Mouse (Mus musculus): ENCODE measurements around the gene Zc3h12c.
A peak's percentile ranks its signal among the peaks of the same experiment; 100 is the strongest.

Zc3h12c gene

DNA sequence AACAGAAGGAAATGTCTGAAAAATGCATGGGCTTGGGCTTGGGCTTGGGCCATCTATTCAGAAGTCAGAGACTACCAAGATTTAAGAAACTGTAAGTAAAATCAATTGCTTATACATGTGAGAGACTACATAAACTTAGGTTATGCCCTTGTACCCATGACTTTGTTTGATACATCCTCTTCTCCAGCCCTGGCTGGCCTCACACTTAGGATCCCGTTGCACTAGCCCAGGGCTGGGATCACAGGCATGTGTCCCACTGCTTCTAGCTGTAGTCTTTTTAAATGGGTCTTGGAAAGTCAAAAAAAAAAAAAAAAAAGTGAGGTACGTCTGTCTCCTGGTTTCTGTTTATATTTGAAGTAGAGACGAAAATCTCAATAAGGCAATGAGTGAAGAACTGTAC lies 1.3 kb downstream of the Zc3h12c start:
- peak; percentile 32 for DNase-seq (ENCODE audit: low read depth, low spot score)

DNA sequence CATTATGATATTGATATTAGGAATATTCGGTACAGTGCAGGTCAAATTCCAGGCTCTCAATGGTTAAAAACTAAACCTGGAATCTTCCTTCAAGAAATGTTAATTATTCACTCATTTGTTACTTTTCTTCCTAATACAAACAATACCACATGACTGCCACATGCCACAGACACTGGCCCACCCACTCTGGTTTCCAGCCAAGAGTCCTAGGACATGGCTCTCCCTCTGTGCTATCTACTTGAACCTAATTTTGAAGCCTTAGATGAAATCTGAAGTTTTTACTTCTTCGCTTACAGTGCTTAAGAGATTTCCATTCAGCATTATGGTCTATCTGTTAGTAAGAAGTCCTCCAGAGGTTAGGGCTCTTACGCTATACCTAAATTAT lies 2.7 kb downstream of the Zc3h12c start:
- peak; percentile 25 for DNase-seq (ENCODE audit: low read depth, low spot score)

DNA sequence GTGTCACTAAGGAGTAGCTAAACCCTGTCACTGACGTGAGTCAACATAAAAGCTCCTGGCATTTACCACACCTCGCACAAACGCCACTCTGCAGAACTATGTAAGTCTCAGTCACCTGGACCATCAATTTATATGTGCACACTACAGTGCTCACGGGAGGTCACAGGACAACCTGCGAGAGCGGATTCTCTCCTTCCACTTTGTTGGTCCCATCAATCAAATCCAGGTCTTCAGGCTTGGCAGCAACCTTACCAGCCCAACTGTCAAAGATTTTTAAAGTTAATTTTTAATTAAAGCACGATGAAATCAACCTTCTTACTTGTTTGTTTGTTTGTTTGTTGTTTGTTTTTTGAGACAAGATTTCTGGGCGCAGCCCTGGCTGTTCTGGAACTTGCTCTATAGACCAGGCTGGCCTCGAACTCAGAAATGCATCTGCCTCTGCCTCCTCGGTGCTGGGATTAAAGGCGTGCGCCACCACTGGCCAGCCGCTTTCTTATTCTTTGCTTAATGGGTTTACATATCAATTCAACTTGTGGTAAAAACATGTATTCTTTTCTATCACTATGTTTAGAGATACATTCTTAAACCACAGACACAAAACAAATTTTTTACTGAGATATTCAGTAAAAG lies 3.2 kb downstream of the Zc3h12c start:
- no peak for DNase-seq (ENCODE audit: low read depth, low spot score)

DNA sequence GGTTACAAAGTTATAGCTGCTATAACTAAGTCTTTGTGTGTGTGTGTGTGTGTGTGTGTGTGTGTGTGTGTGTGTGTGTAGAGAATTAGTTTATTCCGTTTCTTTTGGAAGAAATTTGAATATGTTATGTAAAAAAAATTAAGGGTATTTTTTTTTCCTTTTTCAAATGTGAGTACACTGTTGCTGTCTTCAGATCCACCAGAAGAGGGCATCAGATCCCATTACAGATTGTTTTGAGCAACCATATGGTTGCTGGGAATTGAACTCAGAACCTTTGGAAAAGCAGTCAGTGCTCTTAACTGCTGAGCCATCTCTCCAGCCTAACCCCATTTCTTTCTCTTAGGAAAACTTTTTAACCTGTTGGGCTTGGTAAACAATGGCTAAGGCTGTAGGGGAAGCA lies 7.9 kb downstream of the Zc3h12c start:
- no peak for DNase-seq (ENCODE audit: low read depth, low spot score)

DNA sequence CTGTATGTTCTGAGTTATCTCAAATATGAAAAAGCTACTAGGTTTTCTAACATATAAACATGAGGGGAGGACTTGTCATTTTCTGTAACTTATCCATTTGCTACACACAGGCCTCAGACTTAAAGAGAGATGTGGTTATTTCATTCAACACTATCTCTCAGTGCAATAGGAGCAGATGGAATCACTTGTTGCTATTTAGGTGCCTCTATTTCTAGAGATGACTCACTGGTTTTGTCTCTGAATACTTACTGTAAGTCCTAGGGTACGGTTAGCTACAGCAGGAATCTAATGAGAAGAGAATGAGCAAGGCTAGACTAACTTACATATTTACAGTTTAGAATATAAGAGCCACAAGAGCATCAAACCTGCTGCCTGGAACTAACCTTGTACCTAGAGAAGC lies 9.8 kb downstream of the Zc3h12c start:
- DNase-seq (ENCODE audit: low read depth, low spot score): no peak

DNA sequence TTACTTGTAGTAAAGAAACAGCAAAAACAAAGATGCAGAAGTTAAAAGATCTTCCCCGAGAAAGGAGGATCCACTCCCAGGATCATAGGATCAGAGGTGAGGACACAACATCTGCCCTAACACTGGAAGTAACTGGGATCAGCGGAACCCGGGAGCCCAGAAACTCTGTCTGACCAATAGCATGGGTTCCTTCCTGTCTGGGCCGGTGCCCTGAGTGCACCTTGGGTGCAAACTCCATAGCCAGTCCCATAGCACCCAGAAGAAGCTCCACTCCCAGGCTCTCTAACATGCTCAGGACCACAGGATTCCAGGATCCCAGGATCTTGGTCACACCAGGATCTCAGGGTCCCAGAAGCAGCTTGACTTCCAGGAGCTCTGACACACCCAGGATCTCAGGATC lies 13.0 kb downstream of the Zc3h12c start:
- DNase-seq (ENCODE audit: low read depth, low spot score): no peak

DNA sequence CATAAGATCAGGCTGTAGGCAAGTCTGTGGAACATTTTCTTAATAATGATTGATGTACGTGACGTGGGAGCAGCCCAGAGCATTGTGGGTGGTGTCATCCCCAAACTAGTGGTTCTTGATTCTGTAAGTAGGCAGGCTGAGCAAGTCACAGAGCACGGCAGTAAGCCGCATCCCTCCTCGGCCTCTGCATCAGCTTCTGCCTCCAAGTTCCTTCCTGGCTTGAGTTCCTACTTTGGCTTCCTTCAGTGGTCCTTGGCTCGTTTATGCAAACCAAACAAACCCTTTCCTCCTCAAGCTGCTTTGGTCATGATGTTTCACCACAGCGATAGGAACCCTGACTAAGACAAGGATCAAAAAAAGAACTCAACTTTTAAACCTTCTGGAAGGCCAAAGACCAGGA lies 14.1 kb downstream of the Zc3h12c start:
- no peak for DNase-seq (ENCODE audit: low read depth, low spot score)

DNA sequence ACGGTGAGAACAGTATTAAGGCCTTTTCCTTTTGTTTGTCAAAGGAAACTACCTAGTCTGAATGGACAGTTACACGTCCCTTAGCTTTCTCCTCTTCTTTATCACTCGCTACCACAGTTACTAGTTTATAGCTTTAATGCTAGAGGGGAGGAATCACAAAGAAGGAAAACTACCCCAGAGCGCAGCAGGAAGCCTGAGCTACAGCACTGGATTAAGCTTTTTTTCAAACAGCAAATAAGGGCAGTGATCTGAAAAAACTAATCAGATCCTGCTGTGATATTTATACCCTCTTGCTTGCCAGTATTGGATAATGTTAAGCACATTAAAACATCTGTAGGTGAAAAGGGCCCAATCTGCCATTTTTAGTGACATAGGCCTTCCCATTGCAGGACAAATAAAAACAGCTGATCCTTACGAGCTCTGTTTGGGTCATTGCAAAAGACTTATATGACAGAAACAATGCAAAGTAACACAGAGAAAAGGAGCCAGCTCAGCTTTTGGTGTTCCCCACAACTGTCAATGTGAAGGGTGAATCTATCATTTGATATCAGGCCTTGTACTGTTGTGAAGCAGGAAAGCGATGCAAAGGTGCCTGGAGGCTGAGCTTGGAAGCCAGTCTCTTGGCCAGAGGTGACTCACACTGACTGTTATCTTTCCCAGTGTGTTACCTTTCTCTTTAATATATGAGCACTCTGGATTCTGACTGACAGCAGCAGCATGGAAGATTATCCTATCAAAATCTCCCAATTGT lies 16.1 kb downstream of the Zc3h12c start:
- DNase-seq (ENCODE audit: low read depth, low spot score): peak; percentile 9

DNA sequence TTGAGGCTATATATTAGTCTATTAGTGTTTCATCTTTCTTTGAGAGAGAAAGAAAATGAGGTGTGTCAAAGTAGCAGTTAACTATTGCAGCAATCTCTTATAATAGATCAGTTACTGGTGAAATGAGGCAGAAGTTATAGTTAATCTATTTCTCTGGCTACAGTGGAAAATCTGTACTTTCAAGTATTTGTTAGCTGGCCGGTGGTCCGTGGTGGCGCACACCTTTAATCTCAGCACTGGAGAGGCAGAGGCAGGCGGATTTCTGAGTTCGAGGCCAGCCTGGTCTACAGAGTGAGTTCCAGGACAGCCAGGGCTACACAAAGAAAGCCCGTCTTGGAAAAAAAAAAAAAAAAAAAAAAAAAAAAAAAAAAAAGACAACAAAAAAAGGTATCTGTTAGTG lies 18.6 kb downstream of the Zc3h12c start:
- DNase-seq (ENCODE audit: low read depth, low spot score): no peak

DNA sequence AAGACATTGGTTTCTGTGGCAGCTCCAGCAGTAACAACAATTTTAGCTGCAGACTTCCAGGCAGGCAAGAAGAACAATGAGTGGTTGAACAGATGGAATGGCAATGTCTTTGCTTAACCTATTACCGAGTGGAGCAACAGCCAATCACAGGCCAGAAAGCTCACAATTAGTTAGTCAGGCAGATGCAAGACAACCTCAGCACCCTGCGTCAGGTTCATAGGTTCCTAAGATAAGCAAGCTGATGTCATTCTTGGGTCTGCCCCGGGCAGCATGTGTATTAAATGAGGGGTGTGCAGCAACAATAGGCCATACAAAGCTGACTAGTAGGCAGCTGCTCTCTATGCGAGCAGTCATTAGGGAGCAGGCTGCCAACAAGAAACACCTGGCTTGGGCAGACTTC lies 19.1 kb downstream of the Zc3h12c start:
- no peak for DNase-seq (ENCODE audit: low read depth, low spot score)

DNA sequence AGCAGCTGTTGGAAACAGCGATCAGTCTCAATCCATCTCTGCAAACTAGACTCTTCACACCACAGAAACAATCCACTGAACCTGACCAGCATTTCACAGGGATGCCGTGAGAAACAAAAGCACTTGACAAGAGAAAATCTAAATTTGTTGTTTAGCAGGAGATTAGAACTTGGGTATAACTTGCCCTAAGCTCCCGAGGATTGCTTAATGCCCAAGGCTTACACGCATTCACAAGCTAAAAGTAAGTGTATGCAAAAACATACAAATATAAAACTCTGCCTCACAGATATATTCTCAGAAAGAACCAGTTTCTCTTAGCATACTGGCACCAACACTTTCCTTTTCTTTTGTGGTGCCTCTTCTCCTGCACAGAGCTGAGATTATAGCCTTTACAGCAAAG lies 19.5 kb downstream of the Zc3h12c start:
- no peak for DNase-seq (ENCODE audit: low read depth, low spot score)

DNA sequence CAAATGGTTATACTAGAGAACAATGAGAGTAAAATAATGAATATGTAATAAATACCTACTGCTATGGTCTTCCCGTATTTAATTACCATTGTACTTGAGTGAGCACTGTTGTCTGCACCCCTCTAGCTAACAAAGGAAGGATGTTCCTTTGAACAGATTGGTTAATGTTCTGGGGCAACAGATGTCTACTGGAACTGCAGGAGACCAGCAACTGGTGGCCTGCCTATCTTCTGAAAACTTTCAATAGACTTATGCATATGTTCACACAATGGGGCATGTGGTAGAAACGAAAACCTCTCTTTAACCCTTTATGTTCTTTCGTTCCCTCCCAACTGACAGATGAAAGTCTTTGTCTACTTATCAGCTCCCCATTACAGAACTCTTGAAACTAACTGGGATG lies 20.1 kb downstream of the Zc3h12c start:
- DNase-seq (ENCODE audit: low read depth, low spot score): no peak

DNA sequence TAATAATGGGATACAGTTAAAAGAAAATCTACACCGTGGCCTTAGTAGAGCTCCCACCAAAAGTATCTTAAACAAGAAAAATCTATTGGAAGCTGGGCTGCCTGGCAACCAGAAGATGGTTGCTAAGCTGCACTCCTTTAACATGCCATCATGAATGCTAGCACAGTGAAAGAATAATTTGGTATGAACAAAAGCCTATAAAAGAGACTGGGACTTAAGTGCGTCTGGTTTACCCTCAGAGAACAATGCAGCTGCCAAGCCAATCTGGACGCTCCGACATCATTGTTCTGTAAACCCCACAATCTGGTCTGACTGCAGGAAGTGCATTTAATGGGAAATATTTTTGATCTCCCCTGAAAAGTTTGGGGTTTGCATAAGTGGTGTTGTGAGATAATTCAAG lies 22.1 kb downstream of the Zc3h12c start:
- DNase-seq (ENCODE audit: low read depth, low spot score): no peak

DNA sequence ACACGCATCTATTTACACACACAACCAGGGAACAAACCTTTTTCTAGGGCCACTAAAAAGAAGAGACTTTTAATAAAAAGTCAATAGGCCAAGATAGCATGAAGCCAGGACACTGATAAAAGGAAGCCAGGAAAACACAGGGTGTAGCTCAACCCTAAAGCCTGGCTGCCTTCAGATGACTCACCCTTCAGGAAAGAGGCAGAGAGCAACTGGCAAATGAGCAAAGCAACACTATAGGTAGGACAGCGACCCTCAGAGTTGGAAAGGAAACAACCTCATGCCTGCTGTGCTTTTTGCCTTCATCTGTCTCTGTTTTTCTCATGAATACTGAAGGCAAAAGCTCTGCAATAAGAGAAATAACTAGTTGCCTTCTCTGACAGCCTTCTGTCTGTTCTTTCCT lies 35.6 kb downstream of the Zc3h12c start:
- peak; percentile 46 for DNase-seq (ENCODE audit: low read depth, low spot score)

DNA sequence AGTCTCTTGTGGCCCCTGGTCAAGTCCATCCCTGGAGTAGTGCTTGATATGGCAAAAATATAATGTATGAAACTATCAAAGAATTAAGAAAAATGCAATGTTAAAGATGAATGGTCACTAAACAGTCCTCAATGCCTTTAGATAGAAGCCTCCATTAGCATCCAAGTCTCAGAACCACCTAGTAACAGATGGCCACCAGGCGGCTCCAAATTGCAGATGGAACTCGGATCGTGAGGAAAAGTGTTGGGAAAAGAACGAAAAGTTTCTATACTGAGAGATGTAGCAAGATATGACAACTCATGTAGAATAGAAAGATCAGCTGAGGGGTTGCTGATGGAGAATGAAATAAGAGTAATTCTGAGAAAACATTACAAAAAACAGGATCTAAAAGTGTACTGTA lies 38.0 kb downstream of the Zc3h12c start:
- DNase-seq (ENCODE audit: low read depth, low spot score): peak; percentile 11

DNA sequence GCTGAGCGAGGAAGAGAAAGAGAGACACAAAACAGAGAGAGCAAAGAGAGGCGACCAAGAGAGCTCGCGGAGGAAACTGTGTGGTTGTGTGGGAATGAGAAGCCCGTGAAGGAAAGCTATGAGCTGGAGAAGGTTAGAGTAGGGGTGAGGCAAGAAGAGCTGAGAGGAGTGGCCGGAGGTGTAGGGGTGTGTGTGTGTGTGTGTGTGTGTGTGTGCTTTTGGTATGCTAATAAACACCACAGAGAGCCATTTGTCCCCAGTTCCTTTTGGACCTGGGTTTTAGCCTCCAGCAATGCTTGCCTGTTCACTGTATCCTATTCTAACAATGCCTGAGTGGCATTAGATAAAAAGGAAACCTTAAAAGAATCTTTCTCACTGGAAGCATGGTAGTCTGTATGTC lies 43.1 kb downstream of the Zc3h12c start:
- no peak for DNase-seq (ENCODE audit: low read depth, low spot score)

DNA sequence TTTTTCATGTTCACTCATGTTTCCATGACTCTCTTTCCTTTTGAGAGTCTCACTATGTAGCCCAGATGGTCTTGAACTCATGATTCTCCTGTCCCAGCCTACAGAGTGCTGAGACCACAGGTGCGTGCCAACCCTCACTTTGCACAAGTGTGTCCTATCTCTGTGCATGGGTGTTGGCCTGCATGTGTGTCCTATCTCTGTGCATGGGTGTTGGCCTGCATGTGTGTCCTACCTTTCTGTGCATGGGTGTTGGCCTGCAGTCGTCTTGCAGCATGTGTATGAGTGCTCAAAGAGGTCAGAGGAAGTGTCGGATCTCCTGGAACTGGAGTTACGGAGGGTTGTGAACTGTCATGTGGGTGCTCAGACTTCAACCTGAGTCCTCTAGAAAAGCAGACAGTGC lies 49.2 kb downstream of the Zc3h12c start:
- no peak for DNase-seq (ENCODE audit: low read depth, low spot score)

DNA sequence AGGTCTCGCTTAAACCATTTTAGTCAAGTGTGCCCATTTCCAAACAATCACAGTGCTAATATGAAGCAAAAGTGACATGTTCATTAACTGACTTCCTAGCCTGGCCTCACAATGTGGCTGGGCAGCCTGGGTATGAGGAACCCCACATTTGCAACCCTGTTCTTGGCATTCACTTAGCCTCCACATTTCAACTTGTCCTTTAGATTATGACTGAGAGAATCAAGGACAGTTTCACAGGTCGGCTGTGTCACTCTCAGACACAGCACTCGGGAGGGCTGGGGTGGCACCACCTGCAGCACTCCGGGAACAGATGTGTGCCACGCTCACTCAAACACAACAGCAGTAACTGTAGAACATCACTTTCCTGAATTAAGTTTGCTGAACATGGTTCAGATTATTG lies 55.3 kb downstream of the Zc3h12c start:
- DNase-seq (ENCODE audit: low read depth, low spot score): no peak

DNA sequence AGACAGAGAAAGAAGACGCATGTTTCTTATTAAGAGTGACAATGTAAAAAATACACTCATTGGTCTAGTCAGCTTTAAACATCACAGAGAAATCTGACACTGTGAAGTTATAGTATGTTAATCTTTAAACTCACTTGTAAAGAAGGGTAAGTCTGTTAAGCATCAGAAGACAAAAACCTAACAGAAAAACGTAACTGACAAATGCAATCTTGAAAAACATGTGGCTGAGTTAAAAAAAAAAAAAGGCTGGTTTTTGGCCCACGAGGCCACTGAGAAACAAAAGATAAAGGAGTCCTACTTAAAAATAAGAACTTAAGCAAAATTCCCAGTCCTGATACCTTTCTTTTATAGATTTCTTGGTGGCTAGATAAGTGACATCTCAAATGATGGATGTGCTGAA lies 57.6 kb downstream of the Zc3h12c start:
- DNase-seq (ENCODE audit: low read depth, low spot score): no peak

DNA sequence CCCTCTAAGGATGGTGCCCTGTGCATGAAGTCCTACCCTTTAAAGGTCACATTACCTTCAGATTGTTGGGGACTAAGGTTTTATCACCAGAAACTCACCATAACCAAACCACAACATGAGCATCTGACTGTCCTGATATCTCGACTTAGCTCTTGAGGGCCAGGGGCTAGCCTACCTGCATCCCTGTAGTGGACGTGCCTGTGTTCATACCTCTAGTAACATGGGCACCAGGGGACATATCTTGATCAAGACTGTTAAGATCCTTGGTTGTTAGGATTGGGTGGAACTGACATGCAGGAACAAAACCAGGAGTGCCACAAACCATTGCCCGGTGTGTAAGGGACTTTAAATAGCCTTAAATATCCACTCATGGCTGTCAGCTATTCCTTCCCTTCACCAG lies 61.2 kb downstream of the Zc3h12c start:
- DNase-seq (ENCODE audit: low read depth, low spot score): no peak

DNA sequence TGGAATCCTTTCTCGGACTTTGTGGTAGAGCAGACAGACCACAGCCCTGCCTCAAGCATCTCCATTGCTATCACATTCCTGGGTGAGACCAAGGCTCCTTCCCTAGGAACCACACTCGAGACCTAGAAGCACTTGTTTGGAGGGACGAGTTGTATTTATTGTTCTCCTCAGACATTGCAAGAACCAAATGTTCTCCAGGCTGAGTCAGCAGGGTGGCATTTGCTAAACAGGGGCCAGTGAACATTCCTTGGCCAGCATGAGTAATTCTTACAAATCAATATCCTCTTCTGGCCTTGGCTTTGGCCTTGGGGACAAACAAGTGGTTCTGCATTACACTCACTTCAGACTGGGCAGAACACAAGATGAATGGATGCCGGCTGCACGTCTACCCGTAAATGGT lies 62.9 kb downstream of the Zc3h12c start:
- DNase-seq (ENCODE audit: low read depth, low spot score): peak; percentile 77

DNA sequence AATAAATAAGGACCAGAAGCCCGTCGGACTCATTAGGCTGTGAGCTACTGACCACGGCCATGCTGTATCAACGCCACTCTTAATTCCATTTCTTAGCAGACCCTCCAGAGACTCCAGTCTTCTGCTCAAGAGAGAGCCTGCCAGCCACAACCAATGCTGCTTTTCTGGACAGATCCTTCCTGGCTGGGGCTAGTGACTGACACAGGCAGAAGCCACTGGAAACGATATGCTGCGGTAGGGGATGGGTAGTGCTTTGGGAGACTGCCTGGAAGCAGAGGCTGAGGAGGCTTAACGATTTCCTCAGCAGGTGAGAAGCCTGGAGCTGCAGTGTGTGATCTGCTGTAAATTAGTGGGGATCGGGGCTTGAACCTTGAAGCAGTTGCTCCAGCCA lies 64.2 kb downstream of the Zc3h12c start:
- peak; percentile 11 for DNase-seq (ENCODE audit: low read depth, low spot score)

DNA sequence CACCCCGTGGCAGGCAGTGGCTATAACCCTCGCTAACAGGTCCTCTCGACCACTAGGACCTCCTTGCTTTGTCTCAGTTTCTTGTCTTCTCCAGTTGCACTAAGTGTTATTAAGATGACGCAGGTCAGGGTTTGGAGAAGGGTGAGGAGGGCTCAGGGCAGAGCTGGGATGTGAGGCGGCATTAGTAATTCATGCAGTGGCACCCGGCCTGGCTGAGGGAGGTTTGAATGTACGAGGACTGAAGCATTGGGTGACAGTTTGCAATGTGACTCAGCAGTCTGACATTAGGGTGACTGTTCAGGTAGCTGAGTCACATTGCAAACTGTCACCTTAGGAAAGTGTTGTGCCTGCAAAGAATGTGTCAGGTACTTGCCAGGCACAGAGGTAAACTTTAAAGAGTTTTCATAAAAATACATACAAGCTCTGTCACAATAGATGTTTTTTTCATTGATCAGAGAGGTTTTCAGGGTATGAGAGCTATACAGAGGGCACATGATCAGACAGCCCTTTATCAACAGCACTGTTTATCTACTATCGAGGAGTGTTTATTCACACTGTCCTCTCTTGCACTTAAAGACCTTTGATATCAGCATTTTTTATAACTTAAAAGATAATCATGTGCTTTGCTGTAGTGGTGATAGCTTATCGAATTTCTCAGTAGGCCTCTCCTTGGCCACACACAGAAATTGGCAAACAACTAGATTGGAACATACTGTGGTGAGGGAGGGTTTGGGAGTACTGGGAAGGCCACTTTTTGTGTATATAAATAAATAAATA lies 64.7 kb downstream of the Zc3h12c start:
- DNase-seq (ENCODE audit: low read depth, low spot score): peak; percentile 47
